Mouse (Mus musculus) frontal cortex, adult 2 months (tissue): ENCODE data around the gene Polr1c. TPM values are rescaled to one million over a fixed set of nuclear protein-coding genes. Genes with fewer than 3 reads are reported as not detected.

Experiments used
- DNase-seq, 2 experiments: peaks; one replicate each; pipeline ENCODE4 v3.0.0; 2022; ENCODE audit warnings: low spot score in 1 of 2; ENCODE audit errors: extremely low spot score in 1 of 2
- polyA plus RNA-seq: library from polyadenylated mRNA; depleted of rRNA; stranded (reverse); fragments of >200 nt; gene quantifications from 2 replicates; pipeline ENCODE4 v1.2.3, GENCODE M21; 2012; rRNA removed

The Polr1c gene
- polyA plus RNA-seq, 1 experiment = 52.7 TPM

- no peak for DNase-seq
Measured at GRCm38 (mm10) chr17:46236067-46236466, 11.8 kb downstream of the Polr1c start.

- DNase-seq = no peak
Measured at GRCm38 (mm10) chr17:46227576-46227975, 20.3 kb downstream of the Polr1c start.

GRCm38 (mm10) chr17:46221601-46222000 lies 26.3 kb downstream of the Polr1c start:
- DNase-seq = no peak

- DNase-seq = no peak
Measured at GRCm38 (mm10) chr17:46210550-46210949, 37.3 kb downstream of the Polr1c start.

GRCm38 (mm10) chr17:46206676-46207075 lies 41.2 kb downstream of the Polr1c start:
- DNase-seq = no peak

- DNase-seq = peak; percentile 2 to 45
Measured at GRCm38 (mm10) chr17:46203078-46203477, 44.8 kb downstream of the Polr1c start.

- peak; percentile 77 to 92 for DNase-seq
Measured at GRCm38 (mm10) chr17:46202421-46203071, 45.3 kb downstream of the Polr1c start, which contains the start of the genes Polh and Xpo5. Polh (minus strand) TSS chr17:46202645. Xpo5 (plus strand) TSS chr17:46202782.

GRCm38 (mm10) chr17:46201151-46201550 lies 46.7 kb downstream of the Polr1c start:
- DNase-seq = peak in 1 of 2 experiments; percentile 5

Other genes with a start within 250 kb of the Polr1c start
- 145 and 168 TPM in 2 replicates for gene Vegfa, start 215.7 kb downstream of the Polr1c start, polyA plus RNA-seq
- 94.8 and 106 TPM in 2 replicates for gene Mrps18a, start 137.1 kb downstream of the Polr1c start, polyA plus RNA-seq
- 29.9 and 37.9 TPM in 2 replicates for gene Rsph9, start 103.8 kb downstream of the Polr1c start, polyA plus RNA-seq
- gene Mad2l1bp, start 94.5 kb downstream of the Polr1c start, polyA plus RNA-seq = 14.2 and 14.8 TPM in 2 replicates
- 151 and 168 TPM in 2 replicates for gene Gtpbp2, start 87.0 kb downstream of the Polr1c start, polyA plus RNA-seq
- 3.9 and 4.2 TPM in 2 replicates for gene Polh, start 45.4 kb downstream of the Polr1c start, polyA plus RNA-seq
- gene Xpo5, start 45.3 kb downstream of the Polr1c start, polyA plus RNA-seq = 39.4 and 40.6 TPM in 2 replicates
- 72.7 and 78.9 TPM in 2 replicates for gene Yipf3, start within 50 bp of the Polr1c start, polyA plus RNA-seq
- 62.5 and 63.5 TPM in 2 replicates for gene Lrrc73, start 5.5 kb upstream of the Polr1c start, polyA plus RNA-seq
- gene Tjap1, start 35.0 kb upstream of the Polr1c start, polyA plus RNA-seq = 44.4 and 51.5 TPM in 2 replicates
- gene Dlk2, start 49.4 kb upstream of the Polr1c start, polyA plus RNA-seq = 81.5 and 96.0 TPM in 2 replicates
- gene Abcc10, start 80.3 kb upstream of the Polr1c start, polyA plus RNA-seq = 10.9 and 11.4 TPM in 2 replicates
- 29.6 and 30.7 TPM in 2 replicates for gene Zfp318, start 135.7 kb upstream of the Polr1c start, polyA plus RNA-seq
- 9.1 and 13.8 TPM in 2 replicates for gene Crip3, start 180.9 kb upstream of the Polr1c start, polyA plus RNA-seq
- gene Slc22a7, start 190.4 kb upstream of the Polr1c start, polyA plus RNA-seq = 0.15 and 0.18 TPM in 2 replicates
- gene Ttbk1, start 239.6 kb upstream of the Polr1c start, polyA plus RNA-seq = 46.3 and 50.1 TPM in 2 replicates
- 4.0 and 4.8 TPM in 2 replicates for gene Dnph1, start 248.7 kb upstream of the Polr1c start, polyA plus RNA-seq